Mouse (Mus musculus) lung, adult 18-20 months (tissue): ENCODE measurements around the gene Cyp17a1.

Experiments used
- DNase-seq, 2 experiments: peaks; one replicate each; pipeline ENCODE4 v3.0.0; 2022; ENCODE audit warnings: mixed read lengths in 2 of 2

The Cyp17a1 gene

DNA sequence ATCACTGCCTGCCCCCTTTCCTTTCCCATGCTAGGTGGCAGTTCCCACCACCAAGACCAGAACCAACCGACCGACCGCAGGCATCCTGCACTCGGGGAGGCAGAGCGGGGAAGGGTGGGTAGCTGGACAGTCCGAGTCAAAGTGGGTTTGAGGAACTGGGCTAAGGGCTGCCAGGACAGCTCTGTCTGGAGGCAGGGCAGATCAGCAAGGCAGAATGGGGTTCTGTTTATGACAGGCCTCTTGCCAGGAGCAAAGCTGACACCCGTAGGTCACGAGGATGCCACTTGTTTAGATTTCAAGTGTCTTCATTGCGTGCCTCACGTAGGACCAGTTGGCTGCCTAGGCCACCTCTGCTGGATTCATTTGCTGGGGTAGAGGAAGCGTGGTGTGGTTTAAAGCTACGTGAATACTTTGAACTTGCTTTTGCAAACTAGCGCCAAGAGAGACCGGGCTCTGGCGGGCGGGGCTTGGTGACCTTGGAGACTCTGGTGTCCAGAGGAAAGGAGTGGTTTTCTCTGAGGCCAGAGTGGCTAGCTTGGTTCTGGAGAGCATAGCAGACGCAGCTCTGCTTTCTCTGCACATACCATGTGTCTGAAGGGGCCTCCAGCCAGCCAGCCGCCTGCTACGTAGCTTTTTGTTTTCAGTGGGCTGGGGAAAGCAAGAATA is 31.4 kb downstream of the Cyp17a1 start:
- DNase-seq = peak; percentile 84 to 89

- DNase-seq = no peak
Observed at GRCm38 (mm10) chr19:46640780-46641179, 32.2 kb downstream of the Cyp17a1 start.

- no peak for DNase-seq
Observed at GRCm38 (mm10) chr19:46639496-46639895, 33.5 kb downstream of the Cyp17a1 start.

GRCm38 (mm10) chr19:46639053-46639452 is 33.9 kb downstream of the Cyp17a1 start:
- DNase-seq = no peak

- DNase-seq = no peak
Observed at GRCm38 (mm10) chr19:46637598-46637997, 35.4 kb downstream of the Cyp17a1 start.

DNA sequence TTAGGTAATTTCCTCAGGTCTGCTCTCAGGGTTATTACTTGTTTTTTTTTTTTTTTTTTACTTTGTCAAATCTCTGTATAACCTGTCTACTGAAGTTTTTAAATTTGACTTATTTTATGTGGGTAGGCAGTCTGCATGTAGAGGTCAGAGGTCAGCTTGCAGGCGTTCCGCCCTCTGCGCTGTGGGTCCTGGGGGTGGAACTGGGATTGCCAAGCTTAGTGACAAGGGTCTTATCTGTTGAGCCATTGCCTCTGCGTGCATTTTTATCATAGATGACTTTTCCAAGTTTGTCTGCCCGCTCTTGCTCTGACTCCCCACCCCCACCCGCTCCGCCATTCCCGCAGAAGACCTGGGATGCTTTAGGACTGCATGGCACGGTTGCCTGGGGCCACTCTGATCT is 37.2 kb downstream of the Cyp17a1 start:
- no peak for DNase-seq

DNA sequence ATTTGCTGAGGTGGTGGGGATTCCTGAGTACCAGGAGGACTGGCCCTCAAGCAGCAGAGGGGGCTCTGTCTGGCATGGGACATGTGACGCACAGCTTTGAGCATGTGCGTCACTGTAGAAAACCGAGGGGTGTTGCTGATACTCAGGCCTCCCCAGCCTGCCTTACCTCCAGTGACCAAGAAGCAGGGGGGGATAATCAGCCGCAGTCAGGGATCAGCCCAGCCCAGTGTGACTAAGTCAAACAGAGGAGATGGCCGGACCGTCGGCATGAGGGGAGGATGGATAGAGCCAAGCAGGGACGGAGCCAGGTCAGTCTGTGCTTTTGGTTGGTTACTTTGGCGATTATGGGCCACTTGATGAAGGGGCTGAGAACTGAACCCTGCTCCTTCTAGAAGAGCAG is 41.3 kb downstream of the Cyp17a1 start:
- no peak for DNase-seq

DNA sequence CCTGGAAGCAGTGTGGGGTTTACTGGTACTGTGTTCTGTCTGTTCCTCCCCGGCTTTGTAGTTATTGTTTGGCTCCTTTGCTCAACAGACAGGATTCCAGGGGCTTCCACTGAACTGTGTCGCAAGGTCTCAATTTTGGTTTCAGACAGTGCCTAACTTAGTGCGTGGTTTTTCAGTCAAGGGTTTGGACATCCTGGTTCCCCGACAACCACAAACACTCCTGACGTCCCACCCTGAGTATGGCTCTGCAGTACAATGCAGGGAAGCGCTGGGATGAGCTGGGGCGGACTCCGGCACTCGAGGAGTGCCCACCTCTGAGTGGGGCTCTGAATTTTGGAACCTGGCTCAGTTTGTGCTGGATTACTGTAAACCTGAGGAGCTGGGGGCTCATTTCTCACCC is 43.2 kb downstream of the Cyp17a1 start:
- DNase-seq = no peak

DNA sequence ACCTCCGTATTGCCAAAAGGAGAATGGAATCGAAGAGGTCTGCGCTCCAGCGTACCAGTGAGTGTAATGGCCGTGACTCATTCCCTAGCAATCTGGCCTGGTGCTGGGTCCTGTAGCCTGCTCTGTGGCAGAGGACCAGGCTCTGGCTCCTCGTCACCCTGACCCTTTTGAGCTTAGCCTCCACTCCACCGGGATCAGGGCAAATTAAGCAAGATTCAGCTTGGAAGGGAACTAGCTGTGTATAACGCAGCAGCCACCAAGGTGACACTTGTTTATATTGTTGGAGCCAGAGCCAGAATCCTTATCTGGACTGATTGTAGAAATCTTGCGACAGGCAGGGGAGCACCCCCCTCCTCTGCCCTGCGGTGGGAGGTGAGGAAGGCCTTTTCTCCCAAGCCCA is 44.6 kb downstream of the Cyp17a1 start:
- DNase-seq = peak; percentile 72 to 79

GRCm38 (mm10) chr19:46625519-46625918 is 47.5 kb downstream of the Cyp17a1 start:
- no peak for DNase-seq

- DNase-seq = no peak
Observed at GRCm38 (mm10) chr19:46625015-46625414, 48.0 kb downstream of the Cyp17a1 start.

DNA sequence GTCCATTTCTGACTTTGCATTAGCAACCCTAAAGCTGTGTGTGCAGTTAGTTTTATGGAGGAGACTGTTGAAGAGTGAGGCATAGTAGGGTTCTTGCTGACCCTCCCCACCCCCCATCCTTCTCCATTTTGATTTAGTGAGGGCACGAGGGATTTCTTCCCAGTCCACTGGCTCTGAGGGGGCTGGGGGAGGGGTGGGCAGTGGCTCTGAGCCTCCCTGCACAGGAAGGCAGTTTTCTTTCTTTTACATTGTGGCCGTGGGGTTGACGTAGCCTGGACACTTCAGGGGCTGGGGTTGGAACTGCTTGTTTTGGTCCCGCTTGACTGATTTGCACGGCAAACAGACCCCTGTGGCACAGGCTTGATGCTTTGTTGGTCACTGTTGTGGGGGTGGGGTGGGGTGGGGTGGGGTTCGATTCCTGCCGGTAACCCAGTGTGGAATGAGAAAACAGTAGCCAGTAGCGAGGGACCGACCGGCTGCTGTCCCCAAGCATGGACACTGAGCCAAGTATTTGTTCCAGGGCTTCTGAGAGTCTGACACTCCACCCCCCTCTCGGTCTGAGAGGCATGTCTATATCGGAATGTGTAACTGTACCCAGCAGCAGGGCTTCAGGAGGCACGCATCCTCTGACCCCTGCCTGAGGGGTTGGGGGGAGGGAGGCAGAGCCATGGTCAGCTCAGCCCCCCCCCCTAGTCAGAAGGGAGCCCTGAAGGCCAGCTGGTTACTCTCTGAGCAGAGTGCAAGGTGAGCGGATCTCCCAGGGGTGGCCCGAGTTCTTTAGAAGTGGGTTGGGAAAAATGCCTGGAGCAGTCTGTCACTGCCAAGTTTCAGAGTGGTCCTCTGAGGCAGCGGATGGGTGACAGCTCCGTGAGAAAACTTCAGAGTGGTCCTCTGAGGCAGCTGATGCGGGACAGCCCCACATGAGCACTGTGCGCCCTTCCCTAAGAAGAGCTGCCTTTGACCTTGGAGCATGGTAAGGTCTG is 48.9 kb downstream of the Cyp17a1 start:
- peak; percentile 79 to 87 for DNase-seq

DNA sequence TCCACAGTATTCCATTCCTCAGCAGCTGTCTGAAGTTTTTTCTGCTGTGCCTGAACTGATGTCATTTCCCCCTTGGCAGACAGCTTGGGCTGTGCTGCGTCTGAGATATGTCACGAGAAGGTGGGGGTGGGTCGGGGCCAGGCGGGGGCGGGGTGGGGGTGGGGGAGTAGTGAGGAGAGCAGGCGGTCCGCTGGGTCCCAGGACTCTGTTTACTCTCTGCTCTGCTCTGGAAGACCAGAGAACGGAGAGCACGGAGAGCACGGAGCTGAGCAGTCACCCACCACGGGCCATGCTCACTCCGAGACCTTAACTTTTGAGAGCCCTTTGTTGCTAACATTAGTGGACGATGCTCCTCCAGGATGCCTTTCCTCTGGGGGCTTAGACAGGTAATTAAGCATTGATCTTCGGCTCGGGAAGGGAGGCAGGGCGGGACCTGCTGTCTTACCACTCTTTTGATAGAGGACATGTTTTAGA is 49.7 kb downstream of the Cyp17a1 start:
- DNase-seq = peak; percentile 41 to 71

- DNase-seq = no peak
Observed at GRCm38 (mm10) chr19:46622659-46623193, 50.2 kb downstream of the Cyp17a1 start.

DNA sequence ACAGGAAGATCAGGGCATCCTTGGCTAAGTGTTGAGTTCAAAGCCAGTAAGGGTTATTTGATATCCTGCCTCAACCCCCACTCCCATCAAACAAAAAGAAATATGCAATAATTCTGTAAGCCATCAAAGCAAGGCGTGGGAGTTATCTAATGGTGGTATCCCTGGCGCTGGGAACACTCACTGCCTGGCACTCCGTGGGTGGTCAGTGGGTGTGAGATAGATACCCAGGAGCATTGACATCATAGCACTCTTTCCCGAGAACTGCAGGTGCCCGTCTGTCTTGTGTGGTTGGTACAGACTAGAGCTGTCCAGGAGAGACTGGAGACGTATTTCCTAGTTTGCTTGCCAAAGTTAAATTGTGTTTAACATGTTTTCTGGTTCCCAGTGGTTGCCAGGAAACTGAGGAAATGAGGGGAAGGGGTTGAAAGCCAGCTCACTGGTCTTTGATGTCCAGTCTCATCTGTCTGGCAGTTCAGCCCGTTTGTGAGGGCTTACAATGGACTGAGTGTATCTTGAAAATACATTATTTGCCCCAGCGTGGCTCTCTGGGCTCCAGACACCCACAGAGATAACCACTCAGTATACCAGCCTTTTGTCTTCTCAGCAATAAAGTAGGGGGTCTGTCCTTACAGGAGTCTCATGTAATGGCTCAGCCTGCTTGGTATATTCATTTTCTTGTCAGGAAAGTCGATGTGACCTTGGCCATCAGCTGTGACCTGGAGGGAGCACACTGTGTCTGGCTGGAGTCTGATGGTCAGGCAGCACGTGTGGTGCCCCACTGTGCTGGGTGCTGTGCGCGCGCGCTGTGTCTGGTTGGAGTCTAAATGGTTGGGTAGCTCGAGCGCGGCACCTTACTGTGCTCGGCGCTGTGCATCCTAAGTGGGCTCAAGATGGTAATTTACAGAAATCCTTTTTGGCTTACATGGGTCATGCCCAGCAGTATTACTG is 51.5 kb downstream of the Cyp17a1 start:
- DNase-seq = no peak

- DNase-seq = no peak
Observed at GRCm38 (mm10) chr19:46620016-46620808, 52.8 kb downstream of the Cyp17a1 start.

DNA sequence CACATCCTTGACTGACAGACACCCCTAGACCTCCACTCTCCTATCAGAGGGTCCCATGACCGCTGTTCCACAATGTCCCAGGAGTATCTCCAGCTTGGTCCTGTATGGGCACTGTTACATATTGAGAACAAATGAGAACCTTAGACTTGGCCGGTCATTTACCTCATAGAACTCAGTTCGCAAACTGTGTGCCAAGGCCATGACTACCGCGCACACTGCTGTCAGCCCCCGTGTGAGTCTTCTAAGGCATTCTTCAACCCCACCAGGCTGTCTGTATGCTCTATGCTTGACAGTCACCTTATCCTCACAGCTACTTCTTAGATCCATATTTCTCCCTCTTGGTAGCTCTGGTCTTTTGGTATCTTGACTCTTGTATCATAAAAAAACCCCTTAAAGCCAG is 53.5 kb downstream of the Cyp17a1 start:
- DNase-seq = no peak

DNA sequence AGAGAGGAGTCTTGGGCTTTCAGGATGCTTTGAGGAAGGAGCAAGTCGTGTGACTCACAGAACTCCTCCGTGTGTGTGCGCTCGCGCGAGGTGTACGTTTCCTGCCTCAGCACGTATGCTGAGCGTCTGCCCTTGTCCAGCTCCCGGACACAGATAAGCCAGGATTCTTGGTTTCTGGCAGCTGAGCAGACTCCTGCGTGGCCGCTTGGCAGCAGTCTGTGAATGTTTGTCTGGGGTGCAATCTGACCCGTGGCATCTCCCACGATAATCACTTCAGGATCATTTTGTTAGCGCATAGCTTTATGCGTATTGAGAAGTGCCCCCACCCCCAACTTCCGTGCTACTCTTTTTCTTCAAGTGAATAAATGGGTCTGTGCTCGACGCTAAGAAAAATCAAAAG is 54.0 kb downstream of the Cyp17a1 start:
- no peak for DNase-seq

GRCm38 (mm10) chr19:46618322-46618721 is 54.6 kb downstream of the Cyp17a1 start:
- peak; percentile 62 to 70 for DNase-seq

- no peak for DNase-seq
Observed at GRCm38 (mm10) chr19:46617361-46617760, 55.6 kb downstream of the Cyp17a1 start.
